Mouse (Mus musculus) heart, adult 2 months (tissue): ENCODE measurements at regions not wholly inside any gene's neighbourhood (a gene's known extent, or its start where the extent isn't known, plus 50 kb on each side); places are given as distances from the start of the nearest gene placed in this dataset.

Source experiments
- DNase-seq, 2 experiments: peaks; one replicate each; pipeline ENCODE4 v3.0.0; 2021
- H3K27ac ChIP-seq: fragments of 200-600 bp; 2 replicates; pipeline ENCODE4 v1.8.1; 2022
- H3K27me3 ChIP-seq: fragments of 200-500 bp; 2 replicates; pipeline ENCODE4 v1.6.1; 2012; ENCODE audit warnings: mild to moderate bottlenecking, low read length, inconsistent platforms, mixed read lengths; ENCODE audit not compliant: control insufficient read depth, insufficient read depth
- H3K36me3 ChIP-seq: fragments of 200-500 bp; 2 replicates; pipeline ENCODE4 v1.6.1; 2012; ENCODE audit warnings: low read length, inconsistent platforms; ENCODE audit not compliant: control insufficient read depth, insufficient read depth
- H3K4me1 ChIP-seq: fragments of 200-500 bp; 2 replicates; pipeline ENCODE4 v1.6.1; 2011; ENCODE audit warnings: low read length; ENCODE audit not compliant: control insufficient read depth, insufficient read depth
- H3K4me3 ChIP-seq: fragments of 200-600 bp; 2 replicates; pipeline ENCODE4 v1.8.1; 2022
- H3K79me2 ChIP-seq: fragments of 200-500 bp; replicated peaks from 2 replicates; pipeline ENCODE4 v1.6.1; 2012; ENCODE audit warnings: mild to moderate bottlenecking, inconsistent platforms, low read length, moderate library complexity, mixed read lengths; ENCODE audit not compliant: control insufficient read depth, insufficient read depth
- H3K9ac ChIP-seq: fragments of 200-500 bp; 2 replicates; pipeline ENCODE4 v1.6.1; 2012; ENCODE audit warnings: low read depth, mild to moderate bottlenecking, control low read depth, inconsistent platforms, low read length, mixed read lengths
- CTCF ChIP-seq: fragments of 200-600 bp; IDR thresholded peaks from 2 replicates; pipeline ENCODE4 v1.8.1; 2022; ENCODE audit warnings: antibody characterized with exemption, mild to moderate bottlenecking, moderate library complexity
- EP300 ChIP-seq: fragments of 200-500 bp; IDR thresholded peaks from 2 replicates; pipeline ENCODE4 v1.6.1; 2011; ENCODE audit warnings: low read depth, low read length, control low read depth; ENCODE audit not compliant: insufficient read depth
- POLR2A ChIP-seq: fragments of 200-500 bp; IDR thresholded peaks from 2 replicates; pipeline ENCODE4 v1.6.1; 2011; ENCODE audit warnings: mild to moderate bottlenecking, low read depth, low read length, control low read depth; ENCODE audit not compliant: insufficient read depth
- WGBS: fragments of 180-500 bp; shearing (Covaris S2); methylation state at CpG from one replicate; pipeline ENCODE4 v1.1.7; 2018; 5-methylcytosine and 5-hydroxymethylcytosine counted together
- intact Hi-C: fragments of 180-260 bp; cut with DNase I; formaldehyde crosslinking; loops from one replicate; pipeline ENCODE4 v1.15.1; 2025

- Histone ChIP-seq H3K4me3 (no peak overlapping the region), H3K79me2 (no peaks in the 10 kb centered on the region), H3K36me3 (no peaks in the 10 kb centered on the region), H3K4me1 (no peaks in the 10 kb centered on the region), H3K27ac (no peak overlapping the region), H3K9ac (no peak overlapping the region), H3K27me3 (no peaks in the 10 kb centered on the region)
- DNase-seq, result no peak
- TF ChIP-seq EP300 (no peak), CTCF (no peak), POLR2A (no peak)
- intact Hi-C loops, result no loop called here
- 73% methylated on average over 7 of the region's 7 CpGs for WGBS
Measured at GRCm38 (mm10) chr9:73173589-73174247, 60.5 kb downstream of the Rsl24d1 start.

DNA sequence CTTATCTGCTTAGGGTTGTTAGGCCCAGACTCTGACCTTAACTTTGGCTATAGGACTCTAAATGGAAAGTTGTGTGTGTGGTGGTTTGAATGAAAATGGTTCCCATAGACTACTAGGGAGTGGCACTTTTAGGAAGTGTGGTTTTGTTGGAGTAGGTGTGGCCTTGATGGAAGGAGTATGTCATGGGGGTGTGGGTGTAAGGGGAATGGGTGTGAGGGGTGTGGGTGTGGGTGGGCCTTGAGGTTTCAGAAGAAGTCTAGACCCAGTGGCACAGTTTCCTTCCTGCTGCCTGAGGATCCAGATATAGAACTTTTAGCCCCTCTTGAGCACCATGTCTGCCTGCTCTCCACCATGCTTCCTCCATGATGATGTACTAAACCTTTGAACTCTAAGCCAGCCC is 63.4 kb downstream of the Rsl24d1 start:
- H3K9ac ChIP-seq, result no peak overlapping the region
- TF ChIP-seq EP300, result no peak
- no peak for TF ChIP-seq CTCF
- TF ChIP-seq POLR2A, result no peak

GRCm38 (mm10) chr9:73183356-73183755 is 70.1 kb downstream of the Rsl24d1 start:
- WGBS, result 71% methylated on average over 5 of the region's 5 CpGs
- no peaks in the 10 kb centered on the region for H3K4me1 ChIP-seq
- no peak overlapping the region for H3K4me3 ChIP-seq
- H3K79me2 ChIP-seq, result no peaks in the 10 kb centered on the region
- intact Hi-C loops, result no loop called here
- no peaks in the 10 kb centered on the region for H3K27me3 ChIP-seq
- H3K36me3 ChIP-seq, result no peaks in the 10 kb centered on the region
- H3K9ac ChIP-seq, result no peak overlapping the region
- no peak overlapping the region for H3K27ac ChIP-seq
- DNase-seq, result no peak
- TF ChIP-seq POLR2A, result no peak
- TF ChIP-seq CTCF, result no peak
- no peak for TF ChIP-seq EP300

More for the DNA sequence above, 63.4 kb downstream of the Rsl24d1 start:
- Histone ChIP-seq H3K27ac (no peak overlapping the region), H3K27me3 (no peaks in the 10 kb centered on the region), H3K4me3 (no peak overlapping the region), H3K4me1 (no peaks in the 10 kb centered on the region), H3K36me3 (no peaks in the 10 kb centered on the region), H3K79me2 (no peaks in the 10 kb centered on the region)
- intact Hi-C loops, result no loop called here
- DNase-seq, result no peak

GRCm38 (mm10) chr9:73184908-73185307 is 71.7 kb downstream of the Rsl24d1 start:
- TF ChIP-seq POLR2A, result no peak
- TF ChIP-seq CTCF, result no peak
- TF ChIP-seq EP300, result no peak
- Histone ChIP-seq H3K4me3 (no peak overlapping the region), H3K4me1 (no peaks in the 10 kb centered on the region), H3K27ac (no peak overlapping the region), H3K9ac (no peak overlapping the region), H3K79me2 (no peaks in the 10 kb centered on the region), H3K27me3 (no peaks in the 10 kb centered on the region), H3K36me3 (no peaks in the 10 kb centered on the region)
- intact Hi-C loops, result no loop called here
- WGBS, result 44% methylated on average over 3 of the region's 3 CpGs
- no peak for DNase-seq

- intact Hi-C loops, result no loop called here
- WGBS, result 29% methylated on average over 11 of the region's 11 CpGs
Measured at GRCm38 (mm10) chr9:73192271-73192785, 79.1 kb downstream of the Rsl24d1 start.

GRCm38 (mm10) chr9:73198261-73199085 is 85.2 kb downstream of the Rsl24d1 start:
- no peak for DNase-seq
- intact Hi-C loops, result no loop called here
- TF ChIP-seq CTCF, result no peak
- TF ChIP-seq POLR2A, result no peak
- no peak for TF ChIP-seq EP300
- no peak overlapping the region for H3K4me3 ChIP-seq
- H3K27ac ChIP-seq, result no peak overlapping the region
- H3K27me3 ChIP-seq, result no peaks in the 10 kb centered on the region
- no peaks in the 10 kb centered on the region for H3K79me2 ChIP-seq
- WGBS, result 85% methylated on average over 10 of the region's 10 CpGs
- H3K9ac ChIP-seq, result no peak overlapping the region
- H3K36me3 ChIP-seq, result no peaks in the 10 kb centered on the region
- H3K4me1 ChIP-seq, result no peaks in the 10 kb centered on the region

More at GRCm38 (mm10) chr9:73192271-73192785, 79.1 kb downstream of the Rsl24d1 start:
- DNase-seq, result no peak
- no peaks in the 10 kb centered on the region for H3K79me2 ChIP-seq
- H3K27ac ChIP-seq, result no peak overlapping the region
- H3K4me1 ChIP-seq, result no peaks in the 10 kb centered on the region
- TF ChIP-seq CTCF (no peak), POLR2A (no peak), EP300 (no peak)
- no peaks in the 10 kb centered on the region for H3K27me3 ChIP-seq
- H3K9ac ChIP-seq, result no peak overlapping the region
- no peak overlapping the region for H3K4me3 ChIP-seq
- no peaks in the 10 kb centered on the region for H3K36me3 ChIP-seq
